Mouse (Mus musculus) forebrain, postnatal 0 days (tissue): ENCODE measurements at regions not wholly inside any gene's neighbourhood (a gene's known extent, or its start where the extent isn't known, plus 50 kb on each side); places are given as distances from the start of the nearest gene placed in this dataset.

Experiments used
- ATAC-seq: fragments of 200-750 bp; cut with Nextera tagmentation; 2 replicates; pipeline ENCODE4 v1.8.0; 2017; ENCODE audit warnings: mild to moderate bottlenecking, moderate library complexity
- DNase-seq: peaks from one replicate; pipeline ENCODE4 v3.0.0-alpha.2; 2015
- H3K27ac ChIP-seq: fragments of 300-500 bp; sonication (generic); 2 replicates; pipeline ENCODE4 v1.5.1; 2014; ENCODE audit warnings: low read depth, mild to moderate bottlenecking, antibody characterized with exemption, low read length, moderate library complexity, mixed read lengths
- H3K27me3 ChIP-seq: fragments of 300-500 bp; sonication (generic); 2 replicates; pipeline ENCODE4 v1.6.1; 2014; ENCODE audit warnings: mild to moderate bottlenecking, low read length, mixed read lengths; ENCODE audit not compliant: insufficient read depth
- H3K36me3 ChIP-seq: fragments of 300-500 bp; sonication (generic); 2 replicates; pipeline ENCODE4 v1.6.1; 2014; ENCODE audit warnings: mild to moderate bottlenecking, moderate library complexity; ENCODE audit not compliant: insufficient read depth
- H3K4me1 ChIP-seq: fragments of 300-500 bp; sonication (generic); 2 replicates; pipeline ENCODE4 v1.6.1; 2014; ENCODE audit warnings: antibody characterized with exemption; ENCODE audit not compliant: insufficient read depth
- H3K4me2 ChIP-seq: fragments of 300-500 bp; sonication (generic); 2 replicates; pipeline ENCODE4 v1.6.1; 2014; ENCODE audit warnings: low read depth, mild to moderate bottlenecking, moderate library complexity
- H3K4me3 ChIP-seq: fragments of 300-500 bp; sonication (generic); 2 replicates; pipeline ENCODE4 v1.5.1; 2014; ENCODE audit warnings: low read depth, low read length, mixed read lengths
- H3K9ac ChIP-seq: fragments of 300-500 bp; sonication (generic); 2 replicates; pipeline ENCODE4 v1.6.1; 2014; ENCODE audit warnings: mild to moderate bottlenecking
- H3K9me3 ChIP-seq: fragments of 300-500 bp; sonication (generic); 2 replicates; pipeline ENCODE4 v1.6.1; 2016; ENCODE audit warnings: low read length
- CTCF ChIP-seq: sonication (generic); IDR thresholded peaks from 2 replicates; pipeline ENCODE4 v1.5.1; 2016; ENCODE audit warnings: antibody characterized with exemption, control low read depth, low read depth
- WGBS: fragments of 180-500 bp; shearing (Covaris S2); extraction: QIAGEN DNeasy Blood & Tissue Kit; methylation state at CpG from one replicate; pipeline ENCODE4 v1.1.7; 2014; 5-methylcytosine and 5-hydroxymethylcytosine counted together

GRCm38 (mm10) chr5:91456924-91457323 is 54.1 kb upstream of the Btc start:
- H3K27ac ChIP-seq, result no peak overlapping the region
- no peaks in the 10 kb centered on the region for H3K27me3 ChIP-seq
- no peak overlapping the region for H3K4me2 ChIP-seq
- H3K9me3 ChIP-seq, result no peaks in the 10 kb centered on the region
- H3K9ac ChIP-seq, result no peak overlapping the region
- no peaks in the 10 kb centered on the region for H3K36me3 ChIP-seq
- H3K4me1 ChIP-seq, result no peaks in the 10 kb centered on the region
- H3K4me3 ChIP-seq, result no peak overlapping the region
- ATAC-seq (no peak), DNase-seq (no peak)
- TF ChIP-seq CTCF, result no peak
- WGBS, result 52% methylated on average over 3 of the region's 3 CpGs

GRCm38 (mm10) chr5:91464876-91465508 is 52.4 kb upstream of the Parm1 start:
- DNase-seq (peak; percentile 71), ATAC-seq (peak; percentile 90)
- Histone ChIP-seq H3K9me3 (no peaks in the 10 kb centered on the region), H3K4me3 (no peak overlapping the region), H3K27ac (no peak overlapping the region), H3K9ac (no peak overlapping the region), H3K27me3 (no peaks in the 10 kb centered on the region), H3K36me3 (no peaks in the 10 kb centered on the region), H3K4me2 (no peak overlapping the region), H3K4me1 (0 out of 2 replicates have a peak, but pooled peaks cover 2% of the 10 kb centered on the region)
- TF ChIP-seq CTCF, result peak; percentile 84
- WGBS, result 40% methylated on average over 4 of the region's 4 CpGs
